Mouse (Mus musculus) liver, embryonic 11.5 days (tissue): ENCODE results near the gene Prkce. TPM values are rescaled to one million over a fixed set of nuclear protein-coding genes. Genes with fewer than 3 reads are reported as not detected.

Experiments used
- ATAC-seq: fragments of 200-750 bp; cut with Nextera tagmentation; replicated peaks from 2 replicates; pipeline ENCODE4 v1.8.0; 2017; ENCODE audit warnings: moderate number of reproducible peaks, mild to moderate bottlenecking, moderate TSS enrichment, moderate library complexity; ENCODE audit not compliant: low FRiP score
- DNase-seq: peaks from one replicate; pipeline ENCODE4 v3.0.0-alpha.2; 2017; ENCODE audit warnings: low spot score
- H3K27ac ChIP-seq: fragments of 300-500 bp; sonication (generic); 2 replicates; pipeline ENCODE4 v1.5.1; 2014; ENCODE audit warnings: mild to moderate bottlenecking, low read depth, low read length, control low read depth
- H3K27me3 ChIP-seq: fragments of 300-500 bp; sonication (generic); replicated peaks from 2 replicates; pipeline ENCODE4 v1.6.1; 2014; ENCODE audit warnings: low read length, mixed read lengths; ENCODE audit not compliant: control insufficient read depth, insufficient read depth
- H3K36me3 ChIP-seq: fragments of 300-500 bp; sonication (generic); 2 replicates; pipeline ENCODE4 v1.6.1; 2014; ENCODE audit warnings: mild to moderate bottlenecking, low read length, moderate library complexity, mixed read lengths; ENCODE audit not compliant: control insufficient read depth, insufficient read depth
- H3K4me1 ChIP-seq: fragments of 300-500 bp; sonication (generic); replicated peaks from 2 replicates; pipeline ENCODE4 v1.6.1; 2014; ENCODE audit warnings: low read length, mixed read lengths; ENCODE audit not compliant: control insufficient read depth, insufficient read depth
- H3K4me2 ChIP-seq: fragments of 300-500 bp; sonication (generic); 2 replicates; pipeline ENCODE4 v1.6.1; 2014; ENCODE audit warnings: mild to moderate bottlenecking, control low read depth, moderate library complexity
- H3K4me3 ChIP-seq: fragments of 300-500 bp; sonication (generic); 2 replicates; pipeline ENCODE4 v1.5.1; 2014; ENCODE audit warnings: low read depth, low read length, control low read depth
- H3K9ac ChIP-seq: fragments of 300-500 bp; sonication (generic); 2 replicates; pipeline ENCODE4 v1.6.1; 2014; ENCODE audit warnings: low read depth, low read length, control low read depth
- H3K9me3 ChIP-seq: fragments of 300-500 bp; sonication (generic); 2 replicates; pipeline ENCODE4 v1.6.1; 2016; ENCODE audit warnings: low read length, inconsistent platforms, mixed read lengths; ENCODE audit not compliant: control insufficient read depth
- WGBS: fragments of 180-500 bp; shearing (Covaris S2); extraction: QIAGEN DNeasy Blood & Tissue Kit; methylation state at CpG from one replicate; pipeline ENCODE4 v1.1.7; 2014; 5-methylcytosine and 5-hydroxymethylcytosine counted together
- polyA plus RNA-seq: library from polyadenylated mRNA; unstranded; fragments of >200 nt; fragmentation: Nextera tagmentation; extraction: Ambion mirVana; gene quantifications from 2 replicates; pipeline ENCODE4 v1.2.1, GENCODE M21; 2014

Prkce gene
- polyA plus RNA-seq, 1 experiment from 2014 or later = 4.0 TPM

DNA sequence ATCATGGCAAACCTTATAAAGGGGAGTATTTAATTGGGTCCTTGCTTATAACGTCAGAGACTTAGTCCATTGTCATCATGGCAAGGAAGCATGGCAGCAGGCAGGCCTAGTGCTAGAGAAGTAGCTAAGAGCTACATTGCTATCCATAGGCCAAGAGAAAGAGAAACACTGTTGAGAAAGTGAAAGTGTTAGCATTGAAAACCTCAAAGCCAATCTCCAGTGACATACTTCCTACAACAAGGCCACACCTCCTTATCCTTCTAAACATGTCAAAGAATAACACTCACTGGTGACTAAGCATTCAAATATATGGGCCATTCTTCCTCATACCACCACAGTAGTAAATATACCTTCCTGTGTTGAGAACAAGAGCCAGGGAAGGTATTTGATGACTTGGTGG, 20.2 kb downstream of the Prkce start:
- Histone ChIP-seq H3K9ac (no peak overlapping the region), H3K4me3 (no peak overlapping the region), H3K4me2 (peak overlapping the region; percentile 42), H3K36me3 (no peaks in the 10 kb centered on the region), H3K4me1 (peaks cover 32% of the 10 kb centered on the region), H3K9me3 (no peaks in the 10 kb centered on the region), H3K27ac (peak overlapping the region; percentile 23; the same call in 1 of the 2 replicates), H3K27me3 (no peaks in the 10 kb centered on the region)
- ATAC-seq (peak; percentile 30; the same call in 1 of the 2 replicates), DNase-seq (no peak)
- WGBS = 49% methylated on average over 1 of the region's 1 CpGs

DNA sequence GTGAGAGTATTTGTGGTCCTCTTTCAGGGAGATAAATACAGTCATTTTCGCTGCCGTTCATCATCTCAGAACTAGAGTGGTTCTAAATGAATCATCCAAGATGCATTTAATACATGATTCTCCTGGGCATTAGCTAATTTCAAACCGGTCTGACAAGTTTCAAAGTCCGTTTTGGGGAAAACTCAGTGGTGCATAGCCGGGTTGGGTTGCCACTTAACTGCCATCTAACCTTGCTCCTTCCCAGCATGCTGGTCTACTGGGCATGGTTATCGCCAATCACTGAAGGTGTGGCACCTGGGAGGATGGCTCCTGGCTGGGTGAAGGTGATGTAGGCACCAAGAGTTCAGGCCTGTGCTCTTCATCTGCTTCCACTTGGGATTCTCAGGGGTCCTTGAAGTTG, 26.4 kb downstream of the Prkce start:
- Histone ChIP-seq H3K27me3 (no peaks in the 10 kb centered on the region), H3K4me1 (peaks cover 7% of the 10 kb centered on the region), H3K9ac (no peak overlapping the region), H3K27ac (no peak overlapping the region), H3K36me3 (no peaks in the 10 kb centered on the region), H3K9me3 (no peaks in the 10 kb centered on the region), H3K4me3 (no peak overlapping the region), H3K4me2 (no peak overlapping the region)
- whole genome bisulfite sequencing = 90% methylated on average over 6 of the region's 6 CpGs
- no peak for DNase-seq
- ATAC-seq = no peak

DNA sequence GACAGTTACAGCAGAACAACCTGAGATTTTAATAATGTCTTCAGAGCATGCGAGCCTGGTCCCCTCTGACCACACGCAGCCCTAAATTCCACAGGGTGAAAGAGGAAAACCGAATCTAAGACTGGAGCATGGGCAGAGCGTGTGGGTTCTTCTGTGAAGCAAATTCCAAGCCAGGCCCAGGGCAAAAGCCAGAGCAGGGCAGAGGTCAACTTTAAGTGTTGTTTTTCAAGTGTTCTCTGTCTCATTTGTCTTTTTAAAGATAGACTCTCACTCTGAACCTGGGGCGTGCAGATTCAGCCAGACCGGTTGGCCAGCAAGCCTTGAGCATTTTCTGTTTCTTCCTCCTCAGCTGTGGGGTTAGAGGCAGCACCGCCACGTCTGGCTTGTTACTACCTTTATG, 27.3 kb downstream of the Prkce start:
- H3K27ac ChIP-seq = no peak overlapping the region
- DNase-seq = no peak
- no peaks in the 10 kb centered on the region for H3K36me3 ChIP-seq
- no peak overlapping the region for H3K9ac ChIP-seq
- ATAC-seq = no peak
- H3K4me2 ChIP-seq = no peak overlapping the region
- no peak overlapping the region for H3K4me3 ChIP-seq
- no peaks in the 10 kb centered on the region for H3K27me3 ChIP-seq
- H3K9me3 ChIP-seq = no peaks in the 10 kb centered on the region
- peaks cover 7% of the 10 kb centered on the region for H3K4me1 ChIP-seq
- 74% methylated on average over 8 of the region's 8 CpGs for WGBS

DNA sequence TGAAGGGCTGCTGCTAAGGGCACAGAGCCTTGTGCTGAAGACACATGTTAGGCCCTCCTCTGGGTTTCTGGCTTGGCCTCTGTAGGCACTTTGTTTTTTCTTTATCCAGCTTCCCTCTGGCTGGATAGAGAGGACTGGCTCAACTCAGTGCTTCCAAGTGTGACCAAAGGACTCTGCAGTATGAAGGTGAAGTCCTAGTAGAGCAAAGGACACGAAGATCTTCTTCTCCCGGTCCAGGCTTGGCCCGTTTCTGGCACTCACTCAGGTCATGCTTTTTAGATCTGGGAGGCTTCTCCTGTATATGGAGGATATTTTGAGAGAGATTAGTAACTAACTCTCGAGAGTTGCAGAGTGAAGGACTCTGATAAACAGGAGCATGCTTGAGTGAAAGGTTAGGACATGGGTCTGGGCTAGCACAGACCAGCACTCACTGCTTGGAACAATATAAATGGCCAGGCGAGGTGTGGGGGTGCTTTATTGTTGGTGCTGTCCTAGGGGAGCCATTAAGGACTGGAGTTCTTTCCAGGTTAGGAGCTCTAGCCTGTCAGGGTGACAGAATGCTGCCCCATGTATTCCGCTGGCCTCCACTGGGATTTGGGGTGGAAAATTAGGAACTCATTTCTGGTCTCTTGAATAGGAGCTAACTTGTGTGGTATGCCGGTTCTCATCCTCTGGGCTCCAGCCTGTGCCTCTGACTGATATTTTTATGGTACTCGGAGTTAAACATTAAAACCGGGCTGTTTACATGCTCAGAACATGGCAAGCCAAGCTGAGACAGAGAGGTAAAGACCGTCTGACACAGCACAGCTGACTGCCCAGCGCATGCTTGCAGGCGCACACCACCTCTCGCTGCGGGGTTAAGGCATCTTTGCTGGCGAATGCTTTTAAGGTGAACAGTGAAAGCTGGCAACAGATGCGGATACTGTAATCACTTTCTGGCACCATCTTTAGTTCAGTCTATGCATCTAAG, 31.2 kb downstream of the Prkce start:
- Histone ChIP-seq H3K27me3 (no peaks in the 10 kb centered on the region), H3K4me3 (no peak overlapping the region), H3K27ac (no peak overlapping the region), H3K4me1 (peaks cover 7% of the 10 kb centered on the region), H3K9me3 (no peaks in the 10 kb centered on the region), H3K36me3 (no peaks in the 10 kb centered on the region), H3K4me2 (no peak overlapping the region), H3K9ac (no peak overlapping the region)
- 82% methylated on average over 16 of the region's 16 CpGs for WGBS
- ATAC-seq = no peak
- DNase-seq = no peak

DNA sequence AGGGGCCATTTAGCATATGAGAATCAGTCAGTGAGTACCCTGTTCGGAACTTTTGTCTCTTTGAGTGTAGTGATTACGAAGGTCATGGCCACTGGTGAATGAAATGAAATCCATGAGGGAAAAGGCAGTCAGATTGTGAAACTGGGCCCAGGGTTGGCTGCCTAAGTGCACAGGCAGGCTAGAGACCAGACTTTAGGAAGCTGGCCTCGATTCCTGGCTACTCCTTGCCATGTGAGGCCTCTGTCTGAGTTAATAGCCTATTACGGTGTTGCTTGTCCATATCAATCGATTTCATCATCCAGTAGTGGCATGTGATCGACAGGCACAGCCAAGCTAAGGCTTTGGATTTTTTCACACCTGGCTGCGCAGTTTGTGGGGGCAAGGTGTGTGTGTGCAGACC, 34.4 kb downstream of the Prkce start:
- no peaks in the 10 kb centered on the region for H3K36me3 ChIP-seq
- WGBS = 83% methylated on average over 7 of the region's 7 CpGs
- ATAC-seq (no peak), DNase-seq (no peak)
- H3K9me3 ChIP-seq = no peaks in the 10 kb centered on the region
- no peak overlapping the region for H3K9ac ChIP-seq
- no peak overlapping the region for H3K27ac ChIP-seq
- H3K4me1 ChIP-seq = no peaks in the 10 kb centered on the region; the same call in 1 of the 2 replicates
- H3K4me3 ChIP-seq = no peak overlapping the region
- no peaks in the 10 kb centered on the region for H3K27me3 ChIP-seq
- no peak overlapping the region for H3K4me2 ChIP-seq

DNA sequence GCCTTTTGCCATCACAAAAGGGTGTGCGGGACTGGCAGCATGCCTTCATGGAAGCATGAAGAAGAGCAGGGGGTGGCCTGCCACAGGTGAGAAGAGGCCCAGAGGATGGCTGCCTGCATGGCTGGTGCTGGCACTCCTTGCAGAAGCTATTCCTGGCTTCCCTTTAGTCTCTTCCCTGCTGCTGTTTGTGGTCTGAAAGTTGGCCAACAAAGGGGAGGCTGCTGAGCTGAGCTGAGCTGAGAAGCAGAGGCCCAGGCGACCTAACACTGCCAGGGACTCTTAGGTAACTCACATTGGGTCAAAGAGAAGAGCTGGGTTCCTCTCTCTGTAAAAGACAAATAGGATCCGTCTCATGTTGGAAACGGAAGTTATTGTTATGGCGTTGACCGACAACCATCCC, 35.4 kb downstream of the Prkce start:
- ATAC-seq (no peak), DNase-seq (no peak)
- Histone ChIP-seq H3K36me3 (no peaks in the 10 kb centered on the region), H3K4me2 (no peak overlapping the region), H3K9me3 (no peaks in the 10 kb centered on the region), H3K9ac (no peak overlapping the region), H3K4me1 (peaks cover 2% of the 10 kb centered on the region; the same call in 1 of the 2 replicates), H3K27me3 (no peaks in the 10 kb centered on the region), H3K27ac (no peak overlapping the region), H3K4me3 (no peak overlapping the region)
- 85% methylated on average over 6 of the region's 6 CpGs for WGBS

DNA sequence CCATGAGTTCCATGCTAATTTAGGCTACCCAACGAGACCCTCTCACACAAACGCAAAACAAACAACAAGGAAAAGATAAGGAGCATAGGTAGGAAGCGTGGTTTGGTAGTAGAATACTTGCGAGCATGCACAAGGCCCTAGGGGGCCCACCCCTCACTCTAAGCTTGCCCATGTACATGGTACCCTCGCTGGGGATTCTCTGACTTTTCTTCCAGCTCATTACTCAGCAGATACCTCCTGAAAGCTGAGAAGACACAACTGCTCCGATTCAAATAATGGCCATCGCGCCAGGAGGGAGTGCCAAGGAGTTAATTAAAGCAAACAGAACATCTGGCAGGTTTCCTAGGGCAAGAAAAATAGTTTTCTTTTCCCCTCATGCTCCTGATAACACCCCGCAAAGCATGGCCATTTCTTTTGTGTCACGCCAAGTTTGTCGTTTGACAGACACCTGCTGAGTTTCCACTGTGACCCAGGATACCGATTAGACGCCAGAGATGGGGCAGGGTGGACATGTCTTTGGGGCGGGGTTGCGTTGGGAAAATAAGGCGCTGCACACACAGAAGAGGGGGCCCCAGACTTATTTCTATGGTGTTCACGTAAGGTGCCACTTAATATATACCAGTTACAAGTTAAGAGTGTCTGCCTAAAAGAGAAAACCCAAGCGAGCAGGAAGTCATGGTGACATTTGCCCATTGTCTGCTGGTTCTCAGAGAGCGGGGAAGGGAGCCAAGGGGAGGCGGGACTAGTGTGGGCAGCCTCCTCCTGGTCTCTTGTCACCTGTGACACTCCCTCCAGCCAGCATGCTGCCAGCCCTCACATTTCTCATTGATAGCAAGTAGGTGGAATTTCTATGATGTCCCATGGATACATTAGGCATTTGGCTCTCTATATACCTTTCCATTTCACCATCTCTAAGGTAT, 36.2 kb downstream of the Prkce start:
- peaks cover 10% of the 10 kb centered on the region for H3K4me1 ChIP-seq
- no peak overlapping the region for H3K4me3 ChIP-seq
- WGBS = 69% methylated on average over 20 of the region's 20 CpGs
- H3K4me2 ChIP-seq = no peak overlapping the region
- H3K36me3 ChIP-seq = no peaks in the 10 kb centered on the region
- H3K9ac ChIP-seq = no peak overlapping the region
- no peak for DNase-seq
- H3K9me3 ChIP-seq = no peaks in the 10 kb centered on the region
- H3K27ac ChIP-seq = no peak overlapping the region
- H3K27me3 ChIP-seq = no peaks in the 10 kb centered on the region
- ATAC-seq = no peak

DNA sequence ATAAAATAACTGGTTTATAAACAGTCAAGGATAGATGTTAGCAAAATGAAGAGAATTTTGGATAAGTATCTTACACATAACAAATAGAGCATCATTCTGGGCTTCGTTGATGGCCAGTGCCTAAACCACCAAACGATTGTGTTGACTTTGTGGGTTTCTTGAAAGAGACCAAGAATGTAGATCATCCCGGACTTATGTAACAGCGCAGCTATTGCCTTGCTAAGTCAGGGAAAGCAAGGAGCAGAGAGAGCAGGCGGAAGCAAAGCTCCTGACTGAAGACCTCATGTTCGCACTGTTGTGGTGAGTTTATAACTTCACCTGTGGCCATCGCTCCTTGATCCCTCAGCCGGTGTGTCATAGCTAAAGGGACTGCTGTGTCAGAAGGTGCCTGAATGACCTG, 38.7 kb downstream of the Prkce start:
- H3K4me1 ChIP-seq = peaks cover 19% of the 10 kb centered on the region
- WGBS = 78% methylated on average over 8 of the region's 8 CpGs
- H3K9me3 ChIP-seq = no peaks in the 10 kb centered on the region
- no peak overlapping the region for H3K4me2 ChIP-seq
- H3K9ac ChIP-seq = no peak overlapping the region
- H3K27me3 ChIP-seq = no peaks in the 10 kb centered on the region
- ATAC-seq (no peak), DNase-seq (no peak)
- no peaks in the 10 kb centered on the region for H3K36me3 ChIP-seq
- H3K4me3 ChIP-seq = no peak overlapping the region
- no peak overlapping the region for H3K27ac ChIP-seq
